Mouse (Mus musculus): Measurements from ENCODE around the gene Cactin.

Cactin gene

DNA sequence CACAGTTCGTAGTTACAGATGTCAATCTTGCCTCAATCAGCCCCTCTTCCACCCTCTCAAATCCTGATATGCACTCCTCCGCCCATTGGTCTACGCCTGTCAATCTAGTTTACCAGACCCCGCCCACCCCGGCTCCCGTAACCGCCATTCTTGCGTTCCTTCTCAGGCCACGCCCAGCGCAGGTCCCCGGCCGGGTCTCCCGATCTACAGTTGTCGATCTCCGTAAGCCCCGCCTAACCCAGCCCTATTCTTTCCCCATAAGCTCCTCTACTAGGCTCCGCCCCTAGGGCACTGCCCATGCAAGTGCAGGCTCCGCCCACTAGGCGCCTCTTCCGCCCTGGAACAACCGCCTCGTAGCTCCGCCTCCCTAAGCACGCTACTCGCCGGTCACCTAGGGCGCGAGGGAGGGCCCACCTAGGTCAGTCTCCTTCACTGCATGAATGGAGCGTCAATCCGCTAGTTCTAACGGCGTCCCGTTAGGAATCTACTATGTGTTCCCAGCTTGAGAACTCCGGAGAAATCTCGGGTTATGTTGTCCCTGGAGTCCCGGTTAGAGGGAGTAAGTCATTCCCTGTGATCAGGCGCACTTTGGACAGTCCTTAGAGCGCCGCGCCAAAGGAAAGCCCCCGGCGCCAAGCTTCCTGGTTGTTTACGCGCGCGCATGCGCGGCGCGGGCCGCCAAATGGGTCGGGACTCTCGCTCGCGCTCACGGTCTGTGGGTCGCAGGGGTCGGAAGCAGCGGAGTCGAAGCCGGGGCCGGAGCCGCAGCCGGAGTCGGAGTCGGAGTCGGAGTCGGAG is at the start of gene Cactin:
Gene Cactin, plus strand, starts transcription at position 554 of the 798 bp plus-strand sequence.
- peak; percentile 100 for DNase-seq (ENCODE audit: low read depth, low spot score)

DNA sequence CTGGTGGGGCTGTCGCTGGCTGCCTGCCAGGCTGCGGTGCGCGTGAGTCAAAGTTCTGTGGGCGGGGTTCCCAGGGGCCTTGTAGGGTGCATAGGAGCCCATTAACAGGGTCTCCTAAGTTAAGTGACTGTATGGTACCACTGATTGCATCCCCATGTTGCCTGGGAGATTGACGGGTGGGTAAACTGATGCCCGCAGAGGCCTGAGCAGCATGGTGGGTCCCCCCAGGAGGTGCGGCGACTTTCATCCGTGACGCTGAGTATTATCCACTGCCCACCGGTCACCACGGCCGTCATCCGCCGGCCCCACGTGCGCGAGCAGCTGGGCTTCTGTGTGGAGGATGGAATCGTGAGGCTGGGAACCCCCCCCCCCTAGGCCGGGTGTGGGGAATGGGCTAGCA is 48.5 kb upstream of the Cactin start:
- no peak for DNase-seq (ENCODE audit: low read depth, low spot score)

DNA sequence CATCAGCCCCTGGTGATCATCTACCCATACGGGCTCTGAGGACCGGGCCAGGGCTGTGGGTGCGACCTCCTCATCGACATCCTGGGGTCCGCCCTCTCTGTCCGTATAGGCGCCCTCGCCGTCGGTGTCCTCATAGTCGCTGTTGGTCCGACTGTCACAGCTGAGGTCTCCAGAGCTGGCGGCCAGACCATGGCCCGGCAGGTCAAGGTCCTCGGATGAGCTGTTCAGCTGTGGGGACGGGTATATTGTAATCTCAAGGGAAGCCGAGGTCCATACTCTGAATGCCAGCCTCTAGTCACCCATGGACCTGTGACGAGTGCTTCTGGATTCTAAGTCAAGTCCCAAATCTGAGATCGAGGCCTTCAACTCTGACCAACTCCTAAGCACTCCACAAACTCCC is 47.1 kb upstream of the Cactin start:
- no peak for DNase-seq (ENCODE audit: low read depth, low spot score)

DNA sequence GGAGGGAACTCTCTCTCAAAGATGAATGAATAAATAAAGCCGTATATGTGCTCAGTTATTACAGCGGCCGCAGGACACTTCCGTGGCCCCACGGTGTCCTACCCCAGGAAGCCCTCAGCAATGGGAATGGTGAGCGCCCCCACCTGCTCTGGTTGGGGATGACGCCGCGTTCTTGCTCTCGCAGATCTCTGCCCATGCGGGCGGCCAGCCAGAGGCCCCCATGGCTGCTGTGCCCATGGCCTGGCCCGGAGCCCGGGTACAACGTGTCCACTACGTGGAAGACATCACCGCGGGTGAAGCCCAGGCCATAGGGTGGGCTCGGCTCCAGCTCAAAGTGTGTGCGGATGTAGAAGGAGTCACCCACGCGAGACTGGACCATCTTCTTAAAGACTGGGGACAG is 43.2 kb upstream of the Cactin start:
- DNase-seq (ENCODE audit: low read depth, low spot score): no peak

GRCm38 (mm10) chr10:81279496-81279895 is 41.4 kb upstream of the Cactin start:
- DNase-seq (ENCODE audit: low read depth, low spot score): no peak

DNA sequence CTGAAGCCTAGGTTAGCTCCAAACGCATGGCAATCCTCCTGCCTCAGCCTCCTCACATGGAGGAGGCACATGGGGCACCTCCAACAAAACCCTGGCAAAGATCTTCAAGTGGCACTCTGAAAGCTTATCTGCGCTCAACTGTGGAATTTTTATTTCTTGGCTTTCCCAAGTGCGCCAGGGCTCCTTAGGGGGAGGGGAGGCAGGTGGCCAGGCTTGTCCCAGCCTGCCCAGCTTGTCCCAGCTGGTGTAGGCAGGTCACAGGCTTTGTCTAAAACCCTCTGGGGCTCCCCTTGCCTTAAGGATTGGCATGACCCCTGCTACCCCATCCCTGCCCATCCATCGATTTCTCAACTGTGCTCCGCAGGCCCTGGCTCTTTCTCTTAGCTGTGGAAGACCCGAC is 36.7 kb upstream of the Cactin start:
- no peak for DNase-seq (ENCODE audit: low read depth, low spot score)

DNA sequence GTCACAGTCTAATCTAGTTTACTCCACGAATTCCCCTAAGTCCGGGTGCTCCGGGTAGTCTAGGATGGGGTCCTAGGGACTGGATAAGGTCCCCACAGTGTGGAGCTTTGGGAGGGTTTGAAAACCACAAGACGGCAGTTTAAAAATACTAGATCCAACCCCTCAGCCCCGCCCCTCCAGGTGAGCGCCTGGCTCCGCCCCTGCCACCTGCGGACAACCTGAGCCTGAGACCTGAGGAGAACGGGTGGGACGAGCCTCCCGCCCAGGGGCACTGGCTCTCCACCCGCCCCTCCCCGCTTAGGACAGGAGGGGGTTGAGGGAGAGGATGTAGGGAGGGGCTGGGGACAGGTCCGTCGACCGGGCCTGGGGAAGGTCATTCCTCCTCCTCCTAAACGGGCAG is 36.2 kb upstream of the Cactin start:
- no peak for DNase-seq (ENCODE audit: low read depth, low spot score)

DNA sequence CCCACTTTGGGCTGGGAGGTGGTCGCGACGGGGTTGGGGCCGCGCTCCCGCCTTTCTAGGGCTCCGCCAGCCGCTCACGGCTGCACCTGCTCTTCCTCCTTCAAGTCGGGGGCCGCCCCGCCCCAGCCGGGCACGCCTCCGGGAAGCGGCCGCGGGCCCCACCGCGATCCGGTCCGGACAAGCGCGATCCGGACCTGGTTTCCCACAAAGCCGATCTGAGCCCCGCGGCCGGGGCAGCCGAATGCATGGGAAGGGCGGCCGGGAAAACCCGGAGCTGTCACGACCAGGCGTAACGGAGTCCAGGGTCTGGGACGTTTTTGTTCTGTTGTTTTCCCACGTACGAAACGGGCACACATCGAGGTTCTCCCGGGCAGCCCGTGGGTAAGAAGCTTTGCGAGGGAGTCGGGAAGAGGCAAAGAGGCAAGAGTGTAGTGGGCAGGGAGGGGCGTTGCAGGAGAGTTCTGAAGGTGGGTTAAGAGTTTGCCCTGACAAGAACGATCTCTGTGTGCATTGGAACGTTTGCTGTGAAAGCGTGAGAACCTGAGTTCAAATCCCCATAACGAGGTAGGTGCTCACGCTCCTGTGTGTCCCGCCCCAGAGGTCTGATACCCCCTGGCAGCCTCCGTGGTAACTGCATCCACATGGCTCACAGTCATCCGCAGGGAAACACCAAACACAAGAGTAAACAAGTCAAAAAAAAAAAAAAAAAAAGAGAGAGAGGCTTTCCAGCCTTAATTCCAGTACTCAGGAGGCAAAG is 35.0 kb upstream of the Cactin start:
- peak; percentile 95 for DNase-seq (ENCODE audit: low read depth, low spot score)

- DNase-seq (ENCODE audit: low read depth, low spot score): peak; percentile 60
Measured at GRCm38 (mm10) chr10:81286586-81286985, 34.3 kb upstream of the Cactin start.

DNA sequence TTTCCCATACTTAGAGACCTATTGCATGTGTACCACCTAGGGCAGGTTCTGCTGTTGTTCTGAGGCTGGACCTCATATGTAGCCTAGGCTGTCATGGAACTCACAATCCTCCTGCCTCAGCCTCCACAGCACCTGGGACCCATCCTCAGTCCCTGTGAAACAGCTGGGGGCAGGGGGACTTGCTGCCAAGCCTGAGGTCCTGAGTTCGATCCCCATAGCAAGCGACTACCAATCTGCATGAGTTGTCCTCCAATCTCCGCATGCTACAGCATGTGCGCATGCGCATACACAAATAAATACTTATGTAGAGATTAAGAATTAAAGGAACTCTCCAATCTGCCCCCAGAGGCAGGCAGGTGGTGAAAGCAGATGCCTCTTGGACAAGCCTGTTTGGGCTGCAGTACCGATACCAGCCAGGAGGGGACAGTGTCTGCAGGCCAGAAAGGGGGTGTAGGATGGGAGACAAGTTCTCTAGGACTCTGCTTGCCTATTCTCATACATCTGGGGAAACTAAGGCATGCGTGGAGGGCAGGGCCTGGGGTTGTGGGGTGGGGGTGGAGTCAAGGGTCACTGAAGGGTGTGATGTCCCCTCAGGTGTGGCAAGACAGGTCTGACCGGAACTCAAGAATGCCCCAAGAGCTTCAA is 33.3 kb upstream of the Cactin start:
- peak; percentile 86 for DNase-seq (ENCODE audit: low read depth, low spot score)

DNA sequence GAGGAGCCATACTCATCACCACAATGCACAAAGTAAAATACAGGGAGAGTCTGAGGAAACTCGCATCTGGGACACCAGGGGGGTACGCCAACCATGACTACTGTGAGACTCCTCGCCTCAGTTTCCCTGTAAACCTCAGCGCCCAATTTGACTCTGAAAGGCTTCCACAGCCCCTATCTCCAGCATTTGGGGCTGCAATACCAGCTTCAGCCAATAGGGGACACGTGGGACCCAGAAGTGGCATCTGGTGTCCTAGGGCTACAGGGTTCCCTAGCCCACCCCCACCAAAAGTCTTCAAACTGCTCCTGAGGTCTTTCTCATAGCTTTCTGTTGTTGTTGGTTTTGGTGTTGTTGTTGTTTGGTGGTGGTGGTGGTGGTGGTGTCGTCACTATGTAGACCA is 32.3 kb upstream of the Cactin start:
- DNase-seq (ENCODE audit: low read depth, low spot score): peak; percentile 73

GRCm38 (mm10) chr10:81289278-81289677 is 31.6 kb upstream of the Cactin start:
- peak; percentile 71 for DNase-seq (ENCODE audit: low read depth, low spot score)

DNA sequence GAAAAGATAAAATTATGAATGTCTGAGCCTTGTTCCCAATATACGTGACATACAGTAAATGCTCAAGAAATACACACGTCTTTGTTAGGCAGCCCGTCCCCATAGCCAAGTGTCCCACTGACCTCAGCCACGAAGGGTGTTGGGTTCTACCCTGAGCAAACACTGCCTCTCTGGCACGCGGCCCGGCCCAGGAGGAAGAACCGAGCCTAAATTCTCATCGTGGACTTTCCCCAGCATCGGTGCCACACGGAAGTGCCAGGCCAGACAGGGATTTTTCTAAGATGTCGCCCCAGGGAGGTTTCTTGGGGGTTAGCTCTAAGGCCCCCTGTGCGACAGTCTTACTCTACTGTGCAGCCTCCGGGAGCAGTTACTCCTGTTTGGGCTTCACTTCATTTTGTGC is 31.1 kb upstream of the Cactin start:
- DNase-seq (ENCODE audit: low read depth, low spot score): no peak

- DNase-seq (ENCODE audit: low read depth, low spot score): no peak
Measured at GRCm38 (mm10) chr10:81290698-81291460, 30.0 kb upstream of the Cactin start.

- no peak for DNase-seq (ENCODE audit: low read depth, low spot score)
Measured at GRCm38 (mm10) chr10:81291511-81292104, 29.3 kb upstream of the Cactin start, which contains the start of gene Tjp3. TSS of gene Tjp3 (minus strand) at chr10:81291581.

DNA sequence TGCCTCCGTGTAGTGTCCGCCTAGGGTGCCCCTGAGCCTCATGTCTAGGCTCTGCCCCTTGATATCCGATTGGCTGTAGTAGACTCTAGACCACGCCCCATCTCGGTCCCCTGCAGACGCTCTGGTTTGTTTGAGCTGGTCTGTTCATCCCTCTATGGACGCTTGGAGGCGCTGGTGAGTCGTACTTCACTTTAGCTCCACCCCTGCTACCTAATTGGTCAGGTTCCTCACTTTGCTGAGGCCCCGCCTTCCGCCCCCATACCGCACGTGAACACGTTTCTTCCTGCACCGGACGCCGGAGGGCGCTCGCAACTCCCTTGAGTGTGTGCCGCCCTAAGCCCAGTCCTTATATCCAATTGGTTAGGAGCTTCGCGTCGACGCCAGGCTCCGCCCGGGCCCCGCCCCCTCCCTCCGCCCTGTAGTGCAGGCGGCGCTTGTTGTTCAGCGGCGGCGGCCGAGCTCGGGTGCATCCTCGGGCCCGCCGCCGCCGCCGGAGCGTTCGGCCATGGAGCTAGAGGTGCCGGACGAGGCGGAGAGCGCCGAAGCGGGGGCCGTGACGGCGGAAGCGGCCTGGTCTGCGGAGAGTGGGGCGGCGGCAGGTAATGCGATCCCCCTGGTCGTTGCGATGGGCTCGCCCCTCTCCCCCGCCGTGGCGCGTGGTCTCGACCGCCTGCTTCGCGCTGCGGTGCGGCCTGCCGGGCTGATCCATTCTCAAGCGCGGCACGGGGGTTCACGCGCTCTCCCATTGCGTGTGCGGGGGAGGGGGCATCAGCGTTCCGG is 28.2 kb upstream of the Cactin start, which contains the start of gene Pip5k1c:
Gene Pip5k1c, plus strand, starts transcription at position 410 of the 780 bp plus-strand sequence.
- DNase-seq (ENCODE audit: low read depth, low spot score): peak; percentile 100

- no peak for DNase-seq (ENCODE audit: low read depth, low spot score)
Measured at GRCm38 (mm10) chr10:81293334-81294030, 27.4 kb upstream of the Cactin start.

DNA sequence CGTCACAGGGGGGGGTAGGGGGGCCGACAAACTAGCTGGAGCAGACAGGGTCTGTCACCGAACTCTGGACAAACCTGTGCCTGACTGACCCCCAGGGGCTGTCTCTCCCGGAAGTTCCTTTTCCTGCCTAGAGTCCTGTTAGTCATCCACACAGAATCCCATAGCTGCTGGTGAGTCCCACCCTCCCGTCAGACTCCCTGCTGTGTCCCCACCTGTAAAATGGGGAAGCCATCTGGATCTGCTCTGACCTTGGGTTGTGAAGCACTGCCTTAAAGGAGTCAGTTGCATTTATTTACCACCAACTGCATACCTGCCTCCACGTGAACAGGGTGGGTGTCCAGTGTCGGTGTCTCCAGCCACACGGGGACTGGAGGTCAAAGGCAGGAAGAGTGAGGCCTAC is 26.5 kb upstream of the Cactin start:
- DNase-seq (ENCODE audit: low read depth, low spot score): peak; percentile 34

DNA sequence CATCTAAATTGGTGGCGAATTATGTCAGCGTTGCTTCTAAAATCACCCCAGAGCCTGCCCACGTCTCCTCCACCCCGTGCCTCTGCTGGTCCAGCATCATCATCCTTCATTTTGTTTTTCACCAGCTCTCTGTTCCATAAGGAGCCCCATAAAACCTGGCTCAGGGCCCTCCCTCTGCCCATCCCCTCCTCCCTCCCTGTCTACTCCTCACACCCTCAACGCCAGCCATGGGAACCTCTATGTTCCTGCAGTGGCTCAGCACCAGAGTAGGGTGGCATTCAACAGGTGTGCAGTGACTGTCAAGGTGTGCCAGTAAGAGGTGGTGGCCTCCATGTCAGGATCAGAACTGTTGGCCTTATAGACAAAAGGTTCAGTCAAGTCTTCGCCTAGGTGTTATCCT is 25.7 kb upstream of the Cactin start:
- no peak for DNase-seq (ENCODE audit: low read depth, low spot score)

DNA sequence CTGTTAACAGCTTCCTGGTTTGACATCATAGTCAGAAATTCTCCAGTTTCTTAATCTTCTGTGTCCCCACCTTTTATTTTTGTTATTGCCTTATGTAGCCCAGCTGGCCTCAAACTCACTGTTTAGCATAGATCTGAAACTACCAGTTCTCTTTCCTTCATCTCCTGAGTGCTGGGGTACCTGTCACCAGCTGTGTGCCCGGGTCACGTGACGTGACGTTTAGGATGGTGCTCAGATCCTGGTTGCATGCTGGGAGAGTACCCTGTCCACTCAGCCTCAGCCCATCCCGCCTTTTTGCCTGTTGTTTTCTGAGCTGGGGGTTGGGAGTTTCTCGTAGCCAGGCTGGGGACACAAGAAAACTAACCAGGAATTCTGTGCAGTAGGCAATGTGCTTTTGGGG is 23.7 kb upstream of the Cactin start:
- DNase-seq (ENCODE audit: low read depth, low spot score): peak; percentile 88

All from A20 (cell line).